Mouse (Mus musculus): ENCODE results near the gene Hoxa2. TPM values are rescaled to one million over a fixed set of nuclear protein-coding genes. Genes with fewer than 3 reads are reported as not detected.

Hoxa2 gene
- total and polyA plus RNA-seq, 2 experiments from 2014 or later, result 0.42 TPM; not detected in 1

DNA sequence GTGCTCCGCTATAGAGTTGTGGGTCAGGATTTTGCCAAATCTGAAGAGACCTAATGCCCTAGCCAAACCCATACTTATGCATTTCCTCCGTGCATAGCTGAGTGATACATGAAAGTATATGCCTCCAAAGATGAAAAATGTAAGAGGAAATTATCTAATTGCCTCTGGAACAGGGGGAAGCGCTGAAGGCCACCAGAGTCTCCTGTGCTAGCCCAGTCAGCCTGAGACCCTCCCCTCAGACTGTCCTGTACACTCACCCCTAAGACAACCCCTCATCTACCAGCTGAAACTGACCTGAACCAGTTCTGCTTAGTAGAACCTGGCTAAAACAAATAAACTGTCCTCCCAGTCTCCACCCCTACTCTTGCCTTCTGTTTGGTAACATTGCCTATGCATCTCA is 16.1 kb upstream of the Hoxa2 start:
- no peak overlapping the region for H3K4me2 ChIP-seq (ENCODE audit: low read depth, low read length)
- no peaks in the 10 kb centered on the region for H3K36me3 ChIP-seq (replicated peaks; ENCODE audit: control insufficient read depth, insufficient read depth, low read length)
- no peak overlapping the region for H3K27ac ChIP-seq (ENCODE audit: low read depth)
- peaks cover 99% of the 10 kb centered on the region for H3K27me3 ChIP-seq (ENCODE audit: control insufficient read depth, insufficient read depth, low read length)
- no peak overlapping the region for H3K4me3 ChIP-seq (ENCODE audit: low read depth, low read length)
- H3K4me1 ChIP-seq (ENCODE audit: control insufficient read depth, insufficient read depth), result no peaks in the 10 kb centered on the region
- no peak for ATAC-seq (ENCODE audit: insufficient read depth, low read depth)
- WGBS, result 23% methylated on average over 3 of the region's 3 CpGs
- TF ChIP-seq CTCF (IDR thresholded peaks at IDR 0.05; ENCODE audit: low read depth) (no peak), EP300 (IDR thresholded peaks at IDR 0.05; ENCODE audit: low read depth) (no peak)
- no peaks in the 10 kb centered on the region for H3K9me3 ChIP-seq (replicated peaks; ENCODE audit: control insufficient read depth, low read length)
- DNase-seq (ENCODE audit: low spot score), result no peak
- no peak overlapping the region for H3K9ac ChIP-seq (replicated peaks; ENCODE audit: low read depth, low read length)

DNA sequence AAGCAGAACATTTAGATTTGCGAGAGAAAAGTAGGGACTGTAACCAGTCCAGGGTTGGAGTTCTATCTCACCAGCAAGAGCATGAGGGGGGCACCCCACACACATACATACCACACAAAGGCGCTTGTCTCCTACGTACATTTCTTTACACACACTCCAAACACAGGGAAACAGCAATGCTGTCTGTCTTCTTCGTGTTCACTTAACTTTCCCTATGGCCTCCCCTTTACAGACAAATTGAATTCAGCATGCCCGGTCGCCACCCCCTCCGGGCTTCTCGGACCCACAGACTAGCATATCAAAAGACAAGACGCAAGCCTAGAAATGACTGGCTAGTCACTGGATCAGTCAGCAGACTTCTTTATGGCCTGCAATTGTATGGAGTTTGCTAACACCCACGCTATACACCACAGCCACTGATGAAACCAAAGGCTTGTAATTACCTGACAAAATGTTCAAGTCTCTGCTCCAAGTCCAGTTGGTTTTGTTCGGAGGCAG is 15.6 kb upstream of the Hoxa2 start:
- Histone ChIP-seq H3K27ac (ENCODE audit: low read depth) (no peak overlapping the region), H3K4me3 (ENCODE audit: low read depth, low read length) (no peak overlapping the region), H3K9ac (replicated peaks; ENCODE audit: low read depth, low read length) (no peak overlapping the region), H3K4me2 (ENCODE audit: low read depth, low read length) (peak overlapping the region; percentile 38; the same call in 1 of the 2 replicates), H3K36me3 (replicated peaks; ENCODE audit: control insufficient read depth, insufficient read depth, low read length) (no peaks in the 10 kb centered on the region), H3K9me3 (replicated peaks; ENCODE audit: control insufficient read depth, low read length) (no peaks in the 10 kb centered on the region), H3K4me1 (ENCODE audit: control insufficient read depth, insufficient read depth) (no peaks in the 10 kb centered on the region), H3K27me3 (ENCODE audit: control insufficient read depth, insufficient read depth, low read length) (peaks cover 99% of the 10 kb centered on the region)
- ATAC-seq (ENCODE audit: insufficient read depth, low read depth) (no peak), DNase-seq (ENCODE audit: low spot score) (no peak)
- WGBS, result 12% methylated on average over 11 of the region's 11 CpGs
- TF ChIP-seq EP300 (IDR thresholded peaks at IDR 0.05; ENCODE audit: low read depth) (no peak), CTCF (IDR thresholded peaks at IDR 0.05; ENCODE audit: low read depth) (no peak)

DNA sequence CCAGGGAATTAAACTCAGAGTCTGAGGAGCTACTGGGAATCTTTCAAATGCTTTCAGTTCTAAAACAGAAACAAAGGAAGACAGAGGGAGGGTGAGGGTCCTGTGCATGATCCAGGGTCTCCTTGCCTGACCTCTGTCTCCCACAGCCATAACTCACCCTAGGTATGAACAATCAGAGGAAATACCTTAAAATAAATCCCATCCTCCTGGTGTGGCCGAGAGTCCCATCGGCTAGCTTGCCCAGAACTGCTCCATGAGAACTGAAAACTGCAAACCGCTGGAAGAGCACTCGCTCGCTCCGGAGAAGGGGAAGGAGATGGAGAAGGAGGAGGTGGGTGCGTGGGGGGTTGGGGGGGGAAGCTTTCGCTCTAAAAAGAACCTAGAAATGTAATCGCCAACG is 15.1 kb upstream of the Hoxa2 start:
- TF ChIP-seq EP300 (IDR thresholded peaks at IDR 0.05; ENCODE audit: low read depth) (no peak), CTCF (IDR thresholded peaks at IDR 0.05; ENCODE audit: low read depth) (no peak)
- no peak overlapping the region for H3K9ac ChIP-seq (replicated peaks; ENCODE audit: low read depth, low read length)
- no peak for ATAC-seq (ENCODE audit: insufficient read depth, low read depth)
- no peak overlapping the region for H3K27ac ChIP-seq (ENCODE audit: low read depth)
- H3K9me3 ChIP-seq (replicated peaks; ENCODE audit: control insufficient read depth, low read length), result no peaks in the 10 kb centered on the region
- peaks cover 99% of the 10 kb centered on the region for H3K27me3 ChIP-seq (ENCODE audit: control insufficient read depth, insufficient read depth, low read length)
- WGBS, result 2% methylated on average over 10 of the region's 10 CpGs
- H3K4me3 ChIP-seq (ENCODE audit: low read depth, low read length), result peak overlapping the region; percentile 4
- H3K36me3 ChIP-seq (replicated peaks; ENCODE audit: control insufficient read depth, insufficient read depth, low read length), result no peaks in the 10 kb centered on the region
- no peaks in the 10 kb centered on the region for H3K4me1 ChIP-seq (ENCODE audit: control insufficient read depth, insufficient read depth)
- H3K4me2 ChIP-seq (ENCODE audit: low read depth, low read length), result peak overlapping the region; percentile 38
- no peak for DNase-seq (ENCODE audit: low spot score)

DNA sequence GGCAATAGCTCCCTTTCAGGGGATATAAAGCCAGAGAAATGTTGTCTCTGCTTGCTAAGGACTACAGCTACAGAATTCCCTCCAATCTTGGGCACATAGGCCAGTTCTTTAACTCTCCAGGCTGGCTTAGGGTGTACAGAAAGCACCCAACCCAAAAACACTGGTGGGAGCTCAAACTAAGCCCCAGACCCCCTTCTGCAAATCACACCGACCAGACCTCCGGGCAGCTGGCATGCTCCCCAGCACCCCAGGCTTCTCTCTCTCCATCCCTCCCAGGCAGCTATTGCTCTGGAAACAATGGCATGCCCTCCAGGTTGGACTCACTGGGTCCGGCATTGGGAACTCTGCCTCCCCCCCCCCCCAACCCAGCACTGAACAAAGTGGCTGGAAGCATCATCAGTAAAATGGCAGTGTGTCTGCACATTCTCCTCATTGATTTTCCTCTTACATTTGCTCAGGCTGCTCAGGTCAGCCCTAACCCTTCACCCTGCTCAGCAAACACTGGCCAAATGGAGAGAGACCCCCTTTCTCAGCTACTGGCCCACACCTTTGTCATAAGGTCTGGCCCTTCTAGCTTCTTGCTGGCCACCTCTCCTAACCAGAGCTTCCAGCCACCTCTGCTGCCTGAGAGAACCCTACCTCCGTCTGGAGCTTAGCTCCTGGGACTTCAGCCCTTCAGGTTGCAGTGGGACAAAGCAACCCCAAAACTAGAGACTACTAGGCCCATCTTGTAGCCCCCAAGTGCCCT is 14.5 kb upstream of the Hoxa2 start:
- 12% methylated on average over 4 of the region's 4 CpGs for WGBS
- ATAC-seq (ENCODE audit: insufficient read depth, low read depth), result no peak
- no peak overlapping the region for H3K9ac ChIP-seq (replicated peaks; ENCODE audit: low read depth, low read length)
- H3K27me3 ChIP-seq (ENCODE audit: control insufficient read depth, insufficient read depth, low read length), result peaks cover 99% of the 10 kb centered on the region
- no peaks in the 10 kb centered on the region for H3K36me3 ChIP-seq (replicated peaks; ENCODE audit: control insufficient read depth, insufficient read depth, low read length)
- H3K4me2 ChIP-seq (ENCODE audit: low read depth, low read length), result peak overlapping the region; percentile 38
- no peaks in the 10 kb centered on the region for H3K4me1 ChIP-seq (ENCODE audit: control insufficient read depth, insufficient read depth)
- H3K9me3 ChIP-seq (replicated peaks; ENCODE audit: control insufficient read depth, low read length), result no peaks in the 10 kb centered on the region
- TF ChIP-seq CTCF (IDR thresholded peaks at IDR 0.05; ENCODE audit: low read depth) (no peak), EP300 (IDR thresholded peaks at IDR 0.05; ENCODE audit: low read depth) (no peak)
- no peak overlapping the region for H3K27ac ChIP-seq (ENCODE audit: low read depth)
- peak overlapping the region; percentile 4 for H3K4me3 ChIP-seq (ENCODE audit: low read depth, low read length)
- no peak for DNase-seq (ENCODE audit: low spot score)

DNA sequence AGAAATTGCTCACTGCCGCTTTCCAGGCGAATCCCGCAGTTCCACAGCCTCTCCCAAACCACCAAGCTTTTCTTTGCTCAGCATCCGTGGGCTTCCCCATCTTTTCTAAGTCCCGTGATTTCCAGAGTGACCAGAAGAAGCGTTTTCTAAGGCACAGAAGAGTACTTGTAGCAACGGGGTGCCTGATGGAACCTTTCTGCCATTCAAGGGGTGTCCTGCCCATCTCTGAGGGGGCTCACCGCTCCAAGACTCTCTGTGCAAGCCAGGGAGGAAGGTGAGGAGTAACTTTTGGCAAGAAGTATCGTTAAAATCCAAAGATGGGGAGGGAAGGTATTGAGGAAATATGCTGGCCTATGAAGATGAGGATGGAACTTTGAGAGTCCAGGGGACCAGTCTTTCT is 13.2 kb upstream of the Hoxa2 start:
- no peak overlapping the region for H3K4me3 ChIP-seq (ENCODE audit: low read depth, low read length)
- 7% methylated on average over 9 of the region's 9 CpGs for WGBS
- H3K4me1 ChIP-seq (ENCODE audit: control insufficient read depth, insufficient read depth), result no peaks in the 10 kb centered on the region
- no peaks in the 10 kb centered on the region for H3K36me3 ChIP-seq (replicated peaks; ENCODE audit: control insufficient read depth, insufficient read depth, low read length)
- no peak for DNase-seq (ENCODE audit: low spot score)
- H3K27ac ChIP-seq (ENCODE audit: low read depth), result no peak overlapping the region
- peak overlapping the region; percentile 44; the same call in 1 of the 2 replicates for H3K4me2 ChIP-seq (ENCODE audit: low read depth, low read length)
- ATAC-seq (ENCODE audit: insufficient read depth, low read depth), result no peak
- no peak overlapping the region for H3K9ac ChIP-seq (replicated peaks; ENCODE audit: low read depth, low read length)
- TF ChIP-seq CTCF (IDR thresholded peaks at IDR 0.05; ENCODE audit: low read depth), result no peak
- TF ChIP-seq EP300 (IDR thresholded peaks at IDR 0.05; ENCODE audit: low read depth), result no peak
- peaks cover 99% of the 10 kb centered on the region for H3K27me3 ChIP-seq (ENCODE audit: control insufficient read depth, insufficient read depth, low read length)
- H3K9me3 ChIP-seq (replicated peaks; ENCODE audit: control insufficient read depth, low read length), result no peaks in the 10 kb centered on the region

All from heart, postnatal 0 days (tissue).